Mouse (Mus musculus) G1E (cell line): Measurements from ENCODE around the gene Nr4a3. TPM values are rescaled to one million over a fixed set of nuclear protein-coding genes. Genes with fewer than 3 reads are reported as not detected.

Source experiments
- ATAC-seq: 2 replicates; pipeline ENCODE4 v1.8.0; 2016; ENCODE audit warnings: mild to moderate bottlenecking; ENCODE audit not compliant: insufficient number of reproducible peaks, poor library complexity, low FRiP score, severe bottlenecking; ENCODE audit errors: extremely low read depth
- DNase-seq: peaks from one replicate; pipeline ENCODE4 v3.0.0; 2012; ENCODE audit warnings: low spot score
- H3K27me3 ChIP-seq: 2 replicates; pipeline ENCODE4 v1.6.1; 2012; ENCODE audit warnings: mild to moderate bottlenecking, low read length, inconsistent platforms; ENCODE audit not compliant: insufficient read depth
- H3K36me3 ChIP-seq: replicated peaks from 2 replicates; pipeline ENCODE3; 2012; ENCODE audit warnings: mild to moderate bottlenecking, inconsistent platforms
- H3K4me1 ChIP-seq: 2 replicates; pipeline ENCODE4 v1.6.1; 2012; ENCODE audit warnings: low read depth, low read length, inconsistent platforms, mixed read lengths; ENCODE audit not compliant: insufficient read depth
- H3K4me3 ChIP-seq: 2 replicates; pipeline ENCODE4 v1.5.1; 2012; ENCODE audit warnings: low read depth, mild to moderate bottlenecking, inconsistent platforms, low read length, moderate library complexity, mixed read lengths
- H3K9me3 ChIP-seq: replicated peaks from 2 replicates; pipeline ENCODE4 v1.6.1; 2012; ENCODE audit warnings: inconsistent platforms
- CTCF ChIP-seq: IDR thresholded peaks from 2 replicates; pipeline ENCODE4 v1.5.1; 2012; ENCODE audit warnings: low read depth, low read length, inconsistent platforms, mixed read lengths
- GATA1 ChIP-seq: IDR thresholded peaks from 2 replicates; pipeline ENCODE4 v1.6.1; 2012; ENCODE audit warnings: borderline replicate concordance, low read length, inconsistent platforms, mixed read lengths
- GATA2 ChIP-seq: IDR thresholded peaks from 2 replicates; pipeline ENCODE4 v1.6.1; 2012; ENCODE audit warnings: low read depth, low read length, inconsistent platforms, borderline replicate concordance
- POLR2AphosphoS5 ChIP-seq: IDR thresholded peaks from 2 replicates; pipeline ENCODE4 v1.6.1; 2012; ENCODE audit warnings: low read depth, low read length, inconsistent platforms; ENCODE audit not compliant: insufficient replicate concordance
- TAL1 ChIP-seq: conservative IDR thresholded peaks from 2 replicates; pipeline ENCODE4 v1.6.1; 2012; ENCODE audit warnings: low read depth, low read length, inconsistent platforms, mixed read lengths
- polyA plus RNA-seq: library from polyadenylated mRNA; stranded (reverse); fragments of >175 nt; gene quantifications from 2 replicates; pipeline ENCODE4 v1.2.3, GENCODE M21; 2012
- total RNA-seq, 2 experiments: library from RNA; stranded (forward) in 1 of 2; stranded (reverse) in 1 of 2; fragments of 200-1000 nt in 1 of 2; fragments of >200 nt in 1 of 2; fragmentation: Nextera tagmentation in 1 of 2; gene quantifications; 2 replicates each; pipeline ENCODE4 v1.2.3; 2014 to 2017

The Nr4a3 gene
- total and polyA plus RNA-seq, 3 experiments = 0.20 to 0.68 (median 0.33) TPM

DNA sequence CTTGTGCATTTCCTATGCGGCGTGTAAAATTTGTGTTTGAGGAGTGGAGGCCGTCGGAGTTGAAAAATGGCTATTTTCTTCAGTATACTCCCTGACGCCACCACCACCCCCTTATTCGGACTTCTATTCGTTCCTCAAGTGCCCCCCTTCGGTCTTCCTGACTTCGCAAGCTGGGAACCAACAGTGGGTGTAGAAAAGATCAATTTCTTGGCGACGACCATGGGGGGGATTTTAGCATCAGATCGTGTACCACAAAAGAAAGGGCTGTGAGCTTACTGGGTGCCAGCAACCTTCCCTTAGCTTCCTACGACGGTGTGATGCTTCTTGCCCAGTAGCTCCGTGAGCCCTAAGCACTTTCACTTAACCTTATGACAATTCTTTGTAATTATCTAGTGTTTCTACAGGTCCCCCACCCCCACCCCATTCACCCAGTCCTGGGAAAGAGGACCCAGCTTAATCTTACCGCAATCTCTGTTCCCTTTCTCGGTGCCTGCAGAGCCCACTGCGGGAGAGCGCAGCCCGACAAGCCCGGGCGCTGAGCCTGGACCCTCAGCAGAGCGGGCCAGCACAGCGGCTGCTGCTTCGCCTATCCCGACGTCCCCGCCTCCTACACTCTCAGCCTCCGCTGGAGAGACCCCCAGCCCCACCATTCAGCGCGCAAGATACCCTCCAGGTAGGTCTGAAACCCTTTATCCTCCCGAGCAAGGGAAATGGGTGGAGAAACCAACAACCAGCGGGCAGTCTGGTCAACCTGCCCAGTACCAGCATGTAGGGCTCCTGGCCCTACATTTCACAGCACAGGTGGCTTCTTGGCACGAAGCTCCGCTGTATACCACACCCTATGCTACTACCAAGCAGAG, 3.7 kb downstream of the Nr4a3 start:
- peaks cover 71% of the 10 kb centered on the region for H3K27me3 ChIP-seq
- H3K36me3 ChIP-seq = no peaks in the 10 kb centered on the region
- ATAC-seq = no peak
- no peaks in the 10 kb centered on the region for H3K9me3 ChIP-seq
- TF ChIP-seq GATA2 = no peak
- no peak for TF ChIP-seq TAL1
- TF ChIP-seq CTCF = no peak
- no peak for TF ChIP-seq GATA1
- no peak for TF ChIP-seq POLR2AphosphoS5
- DNase-seq = no peak
- peaks cover 39% of the 10 kb centered on the region for H3K4me1 ChIP-seq
- no peak overlapping the region; the same call in 1 of the 2 replicates for H3K4me3 ChIP-seq

DNA sequence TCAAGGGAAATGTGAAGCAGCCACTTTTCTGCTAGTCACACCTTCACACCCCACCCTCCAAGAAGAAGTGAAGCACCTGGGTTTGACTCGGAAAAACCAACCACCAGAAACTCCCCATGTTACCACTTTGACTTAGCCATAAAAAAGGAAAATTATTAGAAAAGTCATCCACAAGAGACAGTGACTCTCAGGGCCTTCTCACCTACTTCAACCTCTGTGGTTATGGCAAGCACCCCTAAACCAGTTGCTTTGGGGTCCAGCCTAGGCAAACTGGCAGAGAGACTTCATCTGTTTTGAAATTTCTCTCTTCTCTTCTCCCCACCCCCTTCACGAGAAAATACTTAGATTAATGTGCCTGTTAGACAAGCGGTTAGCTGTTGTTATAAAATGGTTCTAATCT, 5.1 kb downstream of the Nr4a3 start:
- H3K27me3 ChIP-seq = peaks cover 72% of the 10 kb centered on the region
- DNase-seq (no peak), ATAC-seq (no peak)
- H3K36me3 ChIP-seq = no peaks in the 10 kb centered on the region
- H3K4me3 ChIP-seq = no peak overlapping the region
- H3K4me1 ChIP-seq = peaks cover 30% of the 10 kb centered on the region
- H3K9me3 ChIP-seq = no peaks in the 10 kb centered on the region
- TF ChIP-seq CTCF = no peak
- TF ChIP-seq TAL1 = no peak
- no peak for TF ChIP-seq GATA1
- TF ChIP-seq GATA2 = no peak
- no peak for TF ChIP-seq POLR2AphosphoS5

DNA sequence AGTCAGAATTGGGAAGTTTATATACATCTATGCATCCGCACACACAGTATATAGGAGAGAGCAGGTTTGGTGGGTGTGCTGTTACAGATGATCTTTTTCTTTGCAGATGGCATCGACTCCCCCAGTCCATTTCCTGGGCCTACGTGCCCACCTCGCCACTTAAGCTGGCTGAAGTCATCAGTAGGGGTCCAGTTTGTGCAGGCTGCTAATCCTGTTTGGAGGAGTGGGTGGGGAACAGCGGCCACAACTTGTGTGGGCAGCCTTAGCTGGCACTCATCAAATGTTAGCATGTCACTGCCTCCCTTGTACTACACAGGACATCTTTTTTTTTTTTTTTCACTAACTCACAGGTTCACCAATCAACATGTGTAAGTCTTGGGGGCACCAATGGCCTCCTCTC, 5.5 kb downstream of the Nr4a3 start:
- no peak for DNase-seq
- H3K27me3 ChIP-seq = peaks cover 68% of the 10 kb centered on the region
- no peak for ATAC-seq
- peaks cover 26% of the 10 kb centered on the region for H3K4me1 ChIP-seq
- no peaks in the 10 kb centered on the region for H3K9me3 ChIP-seq
- TF ChIP-seq GATA1 (no peak), GATA2 (no peak), POLR2AphosphoS5 (no peak), CTCF (no peak), TAL1 (no peak)
- no peak overlapping the region for H3K4me3 ChIP-seq
- H3K36me3 ChIP-seq = no peaks in the 10 kb centered on the region

DNA sequence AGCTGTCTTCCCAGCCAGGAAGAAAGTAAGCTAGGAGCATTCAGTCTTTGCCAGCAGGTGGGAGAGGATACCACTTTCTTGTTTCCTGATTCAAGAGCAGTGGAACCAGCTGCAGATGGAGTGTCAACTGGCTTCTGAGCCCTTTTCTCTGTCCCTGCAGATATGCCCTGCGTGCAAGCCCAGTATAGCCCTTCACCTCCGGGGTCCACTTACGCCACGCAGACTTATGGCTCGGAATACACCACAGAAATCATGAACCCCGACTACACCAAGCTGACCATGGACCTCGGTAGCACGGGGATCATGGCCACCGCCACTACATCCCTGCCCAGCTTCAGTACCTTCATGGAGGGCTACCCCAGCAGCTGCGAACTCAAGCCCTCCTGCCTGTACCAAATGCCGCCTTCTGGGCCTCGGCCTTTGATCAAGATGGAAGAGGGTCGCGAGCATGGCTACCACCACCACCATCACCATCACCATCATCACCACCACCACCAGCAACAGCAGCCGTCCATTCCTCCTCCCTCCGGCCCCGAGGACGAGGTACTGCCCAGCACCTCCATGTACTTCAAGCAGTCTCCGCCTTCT, 6.2 kb downstream of the Nr4a3 start:
- H3K4me1 ChIP-seq = peaks cover 19% of the 10 kb centered on the region
- no peaks in the 10 kb centered on the region for H3K9me3 ChIP-seq
- DNase-seq (no peak), ATAC-seq (no peak)
- no peaks in the 10 kb centered on the region for H3K36me3 ChIP-seq
- H3K4me3 ChIP-seq = no peak overlapping the region
- no peak for TF ChIP-seq GATA1
- H3K27me3 ChIP-seq = peaks cover 61% of the 10 kb centered on the region

DNA sequence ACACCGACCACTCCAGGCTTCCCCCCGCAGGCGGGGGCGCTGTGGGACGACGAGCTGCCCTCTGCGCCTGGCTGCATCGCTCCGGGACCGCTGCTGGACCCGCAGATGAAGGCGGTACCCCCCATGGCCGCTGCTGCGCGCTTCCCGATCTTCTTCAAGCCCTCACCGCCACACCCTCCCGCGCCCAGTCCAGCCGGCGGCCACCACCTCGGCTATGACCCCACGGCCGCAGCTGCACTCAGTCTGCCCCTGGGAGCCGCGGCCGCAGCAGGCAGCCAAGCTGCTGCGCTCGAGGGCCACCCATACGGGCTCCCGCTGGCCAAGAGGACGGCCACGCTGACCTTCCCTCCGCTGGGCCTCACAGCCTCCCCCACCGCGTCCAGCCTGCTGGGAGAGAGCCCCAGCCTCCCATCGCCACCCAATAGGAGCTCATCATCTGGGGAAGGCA, 6.7 kb downstream of the Nr4a3 start:
- H3K27me3 ChIP-seq = peaks cover 59% of the 10 kb centered on the region
- DNase-seq (no peak), ATAC-seq (no peak)
- no peaks in the 10 kb centered on the region for H3K9me3 ChIP-seq
- TF ChIP-seq GATA1 (no peak), GATA2 (no peak), CTCF (no peak), POLR2AphosphoS5 (no peak), TAL1 (no peak)
- H3K4me3 ChIP-seq = no peak overlapping the region
- peaks cover 14% of the 10 kb centered on the region for H3K4me1 ChIP-seq
- H3K36me3 ChIP-seq = no peaks in the 10 kb centered on the region

DNA sequence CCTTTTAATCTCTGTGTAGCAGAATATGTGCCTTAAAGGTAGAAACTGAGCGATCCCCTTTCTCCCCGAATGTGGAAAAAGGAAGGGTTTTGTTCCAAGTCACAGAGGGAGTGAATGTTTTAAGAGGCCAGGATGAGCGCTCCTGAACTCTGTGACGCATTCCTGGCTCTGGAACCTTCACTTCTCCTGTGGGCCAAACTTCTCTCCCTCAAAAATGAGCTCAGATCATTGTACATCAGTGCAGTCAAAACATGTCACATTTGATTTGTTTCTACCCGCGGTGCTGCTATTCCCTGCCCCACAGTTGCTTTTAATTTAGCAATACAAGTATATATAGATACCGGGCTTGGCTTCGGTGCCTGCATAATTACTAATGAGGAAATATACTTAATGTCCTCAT, 16.8 kb downstream of the Nr4a3 start:
- no peaks in the 10 kb centered on the region for H3K9me3 ChIP-seq
- ATAC-seq (no peak), DNase-seq (no peak)
- H3K4me1 ChIP-seq = no peaks in the 10 kb centered on the region
- no peak for TF ChIP-seq GATA2
- TF ChIP-seq TAL1 = no peak
- TF ChIP-seq CTCF = no peak
- no peak for TF ChIP-seq POLR2AphosphoS5
- no peak for TF ChIP-seq GATA1
- no peak overlapping the region for H3K4me3 ChIP-seq
- peaks cover 10% of the 10 kb centered on the region for H3K27me3 ChIP-seq
- no peaks in the 10 kb centered on the region for H3K36me3 ChIP-seq
